Mouse (Mus musculus): ENCODE measurements at regions not wholly inside any gene's neighbourhood (a gene's known extent, or its start where the extent isn't known, plus 50 kb on each side); places are given as distances from the start of the nearest gene placed in this dataset.

- Histone ChIP-seq H3K27ac (no peak overlapping the region), H3K79me2 (ENCODE audit: inconsistent target) (no peaks in the 10 kb centered on the region), H3K4me3 (ENCODE audit: inconsistent target) (no peak overlapping the region), H3K36me3 (ENCODE audit: inconsistent target) (no peaks in the 10 kb centered on the region)
- WGBS (ENCODE audit: missing documents) = 37% methylated on average over 3 of the region's 3 CpGs
Measured at GRCm38 (mm10) chr15:64434502-64434901, 374.2 kb upstream of the Fam49b start.

GRCm38 (mm10) chr15:64434908-64435307 lies 374.6 kb upstream of the Fam49b start:
- WGBS (ENCODE audit: missing documents) = 78% methylated on average over 2 of the region's 2 CpGs
- no peaks in the 10 kb centered on the region for H3K36me3 ChIP-seq (ENCODE audit: inconsistent target)
- no peaks in the 10 kb centered on the region for H3K79me2 ChIP-seq (ENCODE audit: inconsistent target)
- H3K27ac ChIP-seq = no peak overlapping the region
- no peak overlapping the region for H3K4me3 ChIP-seq (ENCODE audit: inconsistent target)

- no peak overlapping the region for H3K4me3 ChIP-seq (ENCODE audit: inconsistent target)
- WGBS (ENCODE audit: missing documents) = 81% methylated on average over 4 of the region's 4 CpGs
Measured at GRCm38 (mm10) chr15:64445076-64445475, 372.4 kb upstream of the Gm21798 start.

GRCm38 (mm10) chr15:64446411-64447072 lies 371.0 kb upstream of the Gm21798 start:
- Histone ChIP-seq H3K79me2 (ENCODE audit: inconsistent target) (no peaks in the 10 kb centered on the region), H3K4me3 (ENCODE audit: inconsistent target) (no peak overlapping the region), H3K27ac (no peak overlapping the region), H3K36me3 (ENCODE audit: inconsistent target) (no peaks in the 10 kb centered on the region)
- 85% methylated on average over 9 of the region's 9 CpGs for WGBS (ENCODE audit: missing documents)

More at GRCm38 (mm10) chr15:64445076-64445475, 372.4 kb upstream of the Gm21798 start:
- H3K27ac ChIP-seq = no peak overlapping the region
- no peaks in the 10 kb centered on the region for H3K36me3 ChIP-seq (ENCODE audit: inconsistent target)
- H3K79me2 ChIP-seq (ENCODE audit: inconsistent target) = no peaks in the 10 kb centered on the region

- peak overlapping the region; percentile 41 for H3K27ac ChIP-seq
- WGBS (ENCODE audit: missing documents) = 33% methylated on average over 5 of the region's 5 CpGs
- no peak overlapping the region for H3K4me3 ChIP-seq (ENCODE audit: inconsistent target)
- no peaks in the 10 kb centered on the region for H3K36me3 ChIP-seq (ENCODE audit: inconsistent target)
- H3K79me2 ChIP-seq (ENCODE audit: inconsistent target) = no peaks in the 10 kb centered on the region
Measured at GRCm38 (mm10) chr15:64447239-64447952, 370.1 kb upstream of the Gm21798 start.

GRCm38 (mm10) chr15:64448581-64449140 lies 368.8 kb upstream of the Gm21798 start:
- 96% methylated on average over 7 of the region's 7 CpGs for WGBS (ENCODE audit: missing documents)

GRCm38 (mm10) chr15:64470743-64471142 lies 346.8 kb upstream of the Gm21798 start:
- 100% methylated on average over 1 of the region's 1 CpGs for WGBS (ENCODE audit: missing documents)
- no peak overlapping the region for H3K27ac ChIP-seq
- H3K4me3 ChIP-seq (ENCODE audit: inconsistent target) = no peak overlapping the region
- no peaks in the 10 kb centered on the region for H3K36me3 ChIP-seq (ENCODE audit: inconsistent target)
- no peaks in the 10 kb centered on the region for H3K79me2 ChIP-seq (ENCODE audit: inconsistent target)

More at GRCm38 (mm10) chr15:64448581-64449140, 368.8 kb upstream of the Gm21798 start:
- Histone ChIP-seq H3K79me2 (ENCODE audit: inconsistent target) (no peaks in the 10 kb centered on the region), H3K27ac (no peak overlapping the region), H3K4me3 (ENCODE audit: inconsistent target) (no peak overlapping the region), H3K36me3 (ENCODE audit: inconsistent target) (no peaks in the 10 kb centered on the region)

GRCm38 (mm10) chr15:64471597-64471996 lies 345.9 kb upstream of the Gm21798 start:
- WGBS (ENCODE audit: missing documents) = 91% methylated on average over 2 of the region's 2 CpGs
- H3K79me2 ChIP-seq (ENCODE audit: inconsistent target) = no peaks in the 10 kb centered on the region
- H3K36me3 ChIP-seq (ENCODE audit: inconsistent target) = no peaks in the 10 kb centered on the region
- H3K27ac ChIP-seq = no peak overlapping the region
- H3K4me3 ChIP-seq (ENCODE audit: inconsistent target) = no peak overlapping the region

GRCm38 (mm10) chr15:64474236-64474635 lies 343.3 kb upstream of the Gm21798 start:
- no peak overlapping the region for H3K4me3 ChIP-seq (ENCODE audit: inconsistent target)
- H3K27ac ChIP-seq = no peak overlapping the region
- no peaks in the 10 kb centered on the region for H3K36me3 ChIP-seq (ENCODE audit: inconsistent target)
- 100% methylated on average over 1 of the region's 1 CpGs for WGBS (ENCODE audit: missing documents)
- H3K79me2 ChIP-seq (ENCODE audit: inconsistent target) = no peaks in the 10 kb centered on the region

- 97% methylated on average over 5 of the region's 5 CpGs for WGBS (ENCODE audit: missing documents)
- H3K36me3 ChIP-seq (ENCODE audit: inconsistent target) = no peaks in the 10 kb centered on the region
- no peak overlapping the region for H3K4me3 ChIP-seq (ENCODE audit: inconsistent target)
- no peaks in the 10 kb centered on the region for H3K79me2 ChIP-seq (ENCODE audit: inconsistent target)
- no peak overlapping the region for H3K27ac ChIP-seq
Measured at GRCm38 (mm10) chr15:64477131-64477530, 340.4 kb upstream of the Gm21798 start.

GRCm38 (mm10) chr15:64480625-64481024 lies 336.9 kb upstream of the Gm21798 start:
- 86% methylated on average over 6 of the region's 6 CpGs for WGBS (ENCODE audit: missing documents)
- H3K36me3 ChIP-seq (ENCODE audit: inconsistent target) = no peaks in the 10 kb centered on the region
- H3K79me2 ChIP-seq (ENCODE audit: inconsistent target) = no peaks in the 10 kb centered on the region

GRCm38 (mm10) chr15:64481226-64481625 lies 336.3 kb upstream of the Gm21798 start:
- Histone ChIP-seq H3K27ac (no peak overlapping the region), H3K36me3 (ENCODE audit: inconsistent target) (no peaks in the 10 kb centered on the region), H3K79me2 (ENCODE audit: inconsistent target) (no peaks in the 10 kb centered on the region), H3K4me3 (ENCODE audit: inconsistent target) (no peak overlapping the region)

More at GRCm38 (mm10) chr15:64480625-64481024, 336.9 kb upstream of the Gm21798 start:
- no peak overlapping the region for H3K4me3 ChIP-seq (ENCODE audit: inconsistent target)
- no peak overlapping the region for H3K27ac ChIP-seq

GRCm38 (mm10) chr15:64482960-64483359 lies 334.5 kb upstream of the Gm21798 start:
- no peaks in the 10 kb centered on the region for H3K36me3 ChIP-seq (ENCODE audit: inconsistent target)

GRCm38 (mm10) chr15:64487801-64488200 lies 329.7 kb upstream of the Gm21798 start:
- 35% methylated on average over 2 of the region's 3 CpGs for WGBS (ENCODE audit: missing documents)
- H3K79me2 ChIP-seq (ENCODE audit: inconsistent target) = no peaks in the 10 kb centered on the region
- H3K36me3 ChIP-seq (ENCODE audit: inconsistent target) = no peaks in the 10 kb centered on the region
- H3K27ac ChIP-seq = no peak overlapping the region
- no peak overlapping the region for H3K4me3 ChIP-seq (ENCODE audit: inconsistent target)

More at GRCm38 (mm10) chr15:64482960-64483359, 334.5 kb upstream of the Gm21798 start:
- H3K4me3 ChIP-seq (ENCODE audit: inconsistent target) = no peak overlapping the region
- no peak overlapping the region for H3K27ac ChIP-seq
- no peaks in the 10 kb centered on the region for H3K79me2 ChIP-seq (ENCODE audit: inconsistent target)
- WGBS (ENCODE audit: missing documents) = 87% methylated on average over 5 of the region's 5 CpGs

GRCm38 (mm10) chr15:64500783-64501182 lies 316.7 kb upstream of the Gm21798 start:
- Histone ChIP-seq H3K4me3 (ENCODE audit: inconsistent target) (no peak overlapping the region), H3K36me3 (ENCODE audit: inconsistent target) (no peaks in the 10 kb centered on the region), H3K27ac (no peak overlapping the region), H3K79me2 (ENCODE audit: inconsistent target) (no peaks in the 10 kb centered on the region)
